Mouse (Mus musculus) CH12.LX (cell line): ENCODE measurements at regions not wholly inside any gene's neighbourhood (a gene's known extent, or its start where the extent isn't known, plus 50 kb on each side); places are given as distances from the start of the nearest gene placed in this dataset.

Experiments
- DNase-seq: peaks from one replicate; pipeline ENCODE4 v3.0.0-alpha.2; 2013; ENCODE audit errors: extremely low read depth
- H3K27ac ChIP-seq: 2 replicates; pipeline ENCODE4 v1.5.1; 2012; ENCODE audit warnings: low read depth, mild to moderate bottlenecking, control low read depth, moderate library complexity; ENCODE audit not compliant: insufficient read depth
- H3K27me3 ChIP-seq: replicated peaks from 2 replicates; pipeline ENCODE3; 2012; ENCODE audit warnings: inconsistent platforms
- H3K36me3 ChIP-seq, 2 experiments: replicated peaks in 1 of 2; 2 replicates each; pipeline versions ENCODE3 to v1.6.1; 2012; ENCODE audit warnings: inconsistent platforms in 1 of 2, low read length in 1 of 2, mild to moderate bottlenecking in 1 of 2, mixed read lengths in 1 of 2, moderate library complexity in 1 of 2; ENCODE audit not compliant: control insufficient read depth in 1 of 2, insufficient read depth in 1 of 2
- H3K4me1 ChIP-seq, 2 experiments: 2 replicates each; pipeline ENCODE4 v1.6.1; 2012; ENCODE audit warnings: inconsistent platforms in 1 of 2, moderate library complexity in 1 of 2; ENCODE audit not compliant: insufficient read depth in 2 of 2, control insufficient read depth in 1 of 2
- H3K4me2 ChIP-seq: 2 replicates; pipeline ENCODE4 v1.6.1; 2012; ENCODE audit warnings: low read depth, mild to moderate bottlenecking, control low read depth; ENCODE audit not compliant: poor library complexity, insufficient read depth, severe bottlenecking
- H3K4me3 ChIP-seq, 3 experiments: fragments of 150-350 bp in 1 of 3; sonication (generic) in 1 of 3; replicated peaks in 1 of 3; 2 replicates each; pipeline versions ENCODE3 to v1.5.1; 2011 to 2012; ENCODE audit warnings: low read depth in 2 of 3, low read length in 2 of 3, mild to moderate bottlenecking in 2 of 3, moderate library complexity in 2 of 3, control low read depth in 1 of 3, improper control_type of control experiment in 1 of 3, inconsistent platforms in 1 of 3, mixed read lengths in 1 of 3; ENCODE audit not compliant: poor library complexity in 1 of 3
- H3K79me2 ChIP-seq: replicated peaks from 2 replicates; pipeline ENCODE4 v1.6.1; 2012; ENCODE audit warnings: mild to moderate bottlenecking, moderate library complexity; ENCODE audit not compliant: control insufficient read depth, poor library complexity, insufficient read depth, severe bottlenecking; ENCODE audit errors: extremely low read depth
- H3K9ac ChIP-seq: 2 replicates; pipeline ENCODE4 v1.6.1; 2012; ENCODE audit warnings: low read depth, mild to moderate bottlenecking, control low read depth, moderate library complexity; ENCODE audit not compliant: insufficient read depth
- H3K9me3 ChIP-seq: replicated peaks from 2 replicates; pipeline ENCODE3; 2012; ENCODE audit warnings: low read length, inconsistent platforms, mixed read lengths
- BHLHE40 ChIP-seq: IDR thresholded peaks from 2 replicates; pipeline ENCODE4 v1.6.1; 2011; ENCODE audit warnings: mild to moderate bottlenecking, low read depth, low read length, improper control_type of control experiment
- CHD1 ChIP-seq: IDR thresholded peaks from 2 replicates; pipeline ENCODE4 v1.6.1; 2012; ENCODE audit warnings: low read depth, low read length, improper control_type of control experiment, inconsistent platforms
- CHD2 ChIP-seq: IDR thresholded peaks from 2 replicates; pipeline ENCODE4 v1.6.1; 2011; ENCODE audit warnings: low read length, improper control_type of control experiment
- CTCF ChIP-seq, 2 experiments: IDR thresholded peaks in 1 of 2; conservative IDR thresholded peaks in 1 of 2; 2 replicates each; pipeline ENCODE4 v1.5.1; 2011 to 2012; ENCODE audit warnings: low read depth in 2 of 2, low read length in 2 of 2, improper control_type of control experiment in 1 of 2, inconsistent platforms in 1 of 2, mild to moderate bottlenecking in 1 of 2, moderate library complexity in 1 of 2
- EP300 ChIP-seq: IDR thresholded peaks from 2 replicates; pipeline ENCODE4 v1.6.1; 2011; ENCODE audit warnings: low read length, improper control_type of control experiment
- HCFC1 ChIP-seq: IDR thresholded peaks from 2 replicates; pipeline ENCODE4 v1.6.1; 2012; ENCODE audit warnings: low read depth, mild to moderate bottlenecking, inconsistent platforms, low read length, improper control_type of control experiment
- IRF4 ChIP-seq: IDR thresholded peaks from 2 replicates; pipeline ENCODE4 v1.6.1; 2014; ENCODE audit warnings: low read depth, mild to moderate bottlenecking, inconsistent platforms, low read length, improper control_type of control experiment
- JUN ChIP-seq: IDR thresholded peaks from 2 replicates; pipeline ENCODE4 v1.6.1; 2011; ENCODE audit warnings: low read depth, mild to moderate bottlenecking, low read length, improper control_type of control experiment, moderate library complexity; ENCODE audit not compliant: insufficient read depth
- JUND ChIP-seq: conservative IDR thresholded peaks from 2 replicates; pipeline ENCODE4 v1.6.1; 2011; ENCODE audit warnings: low read depth, low read length, improper control_type of control experiment
- KAT2A ChIP-seq: IDR thresholded peaks from 2 replicates; pipeline ENCODE4 v1.6.1; 2012; ENCODE audit warnings: low read length, improper control_type of control experiment, inconsistent platforms; ENCODE audit not compliant: insufficient replicate concordance
- MAZ ChIP-seq: IDR thresholded peaks from 2 replicates; pipeline ENCODE4 v1.6.1; 2012; ENCODE audit warnings: low read depth, mild to moderate bottlenecking, inconsistent platforms, low read length, improper control_type of control experiment, moderate library complexity
- MEF2A ChIP-seq: IDR thresholded peaks from 2 replicates; pipeline ENCODE4 v1.6.1; 2014; ENCODE audit warnings: low read depth, mild to moderate bottlenecking, inconsistent platforms, low read length, improper control_type of control experiment, borderline replicate concordance
- MXI1 ChIP-seq: IDR thresholded peaks from 2 replicates; pipeline ENCODE4 v1.6.1; 2011; ENCODE audit warnings: mild to moderate bottlenecking, low read depth, low read length, improper control_type of control experiment
- MYC ChIP-seq: IDR thresholded peaks from 2 replicates; pipeline ENCODE4 v1.6.1; 2011; ENCODE audit warnings: low read depth, mild to moderate bottlenecking, improper control_type of control experiment, low read length
- NRF1 ChIP-seq: IDR thresholded peaks from 2 replicates; pipeline ENCODE4 v1.6.1; 2014; ENCODE audit warnings: low read depth, mild to moderate bottlenecking, inconsistent platforms, low read length, improper control_type of control experiment, moderate library complexity
- POLR2AphosphoS2 ChIP-seq: IDR thresholded peaks from 2 replicates; pipeline ENCODE4 v1.6.1; 2011; ENCODE audit warnings: low read depth, low read length, improper control_type of control experiment
- RCOR1 ChIP-seq: conservative IDR thresholded peaks from 2 replicates; pipeline ENCODE4 v1.6.1; 2012; ENCODE audit warnings: low read depth, mild to moderate bottlenecking, inconsistent platforms, low read length, improper control_type of control experiment
- TCF12 ChIP-seq: IDR thresholded peaks from 2 replicates; pipeline ENCODE4 v1.6.1; 2014; ENCODE audit warnings: low read depth, mild to moderate bottlenecking, inconsistent platforms, low read length, improper control_type of control experiment
- UBTF ChIP-seq: IDR thresholded peaks from 2 replicates; pipeline ENCODE4 v1.6.1; 2012; ENCODE audit warnings: low read depth, mild to moderate bottlenecking, inconsistent platforms, low read length, improper control_type of control experiment, moderate library complexity
- ZC3H11A ChIP-seq: IDR thresholded peaks from 2 replicates; pipeline ENCODE4 v1.6.1; 2012; ENCODE audit warnings: low read depth, mild to moderate bottlenecking, inconsistent platforms, low read length, improper control_type of control experiment
- ZKSCAN1 ChIP-seq: IDR thresholded peaks from 2 replicates; pipeline ENCODE4 v1.6.1; 2012; ENCODE audit warnings: low read depth, inconsistent platforms, low read length, improper control_type of control experiment, borderline replicate concordance
- ZMIZ1 ChIP-seq: IDR thresholded peaks from 2 replicates; pipeline ENCODE4 v1.6.1; 2012; ENCODE audit warnings: low read depth, mild to moderate bottlenecking, inconsistent platforms, low read length, improper control_type of control experiment
- ZNF384 ChIP-seq: IDR thresholded peaks from 2 replicates; pipeline ENCODE4 v1.6.1; 2012; ENCODE audit warnings: low read depth, low read length, improper control_type of control experiment, inconsistent platforms
- dilution Hi-C: fragments of 300-500 bp; cut with MboI; formaldehyde crosslinking; loops from 2 replicates; pipeline ENCODE4 v1.14.3; 2020; ENCODE audit warnings: low sequenced_read_pairs; ENCODE audit not compliant: extremely low pct_unique_long_range_greater_than_20kb, extremely low pct_ligation_motif_present
- in situ Hi-C: fragments of 300-500 bp; cut with MboI; formaldehyde crosslinking; loops from 3 replicates; pipeline ENCODE4 v1.14.3; 2019; ENCODE audit warnings: low sequenced_read_pairs, low pct_ligation_motif_present, low pct_unique_long_range_greater_than_20kb, mixed read lengths

DNA sequence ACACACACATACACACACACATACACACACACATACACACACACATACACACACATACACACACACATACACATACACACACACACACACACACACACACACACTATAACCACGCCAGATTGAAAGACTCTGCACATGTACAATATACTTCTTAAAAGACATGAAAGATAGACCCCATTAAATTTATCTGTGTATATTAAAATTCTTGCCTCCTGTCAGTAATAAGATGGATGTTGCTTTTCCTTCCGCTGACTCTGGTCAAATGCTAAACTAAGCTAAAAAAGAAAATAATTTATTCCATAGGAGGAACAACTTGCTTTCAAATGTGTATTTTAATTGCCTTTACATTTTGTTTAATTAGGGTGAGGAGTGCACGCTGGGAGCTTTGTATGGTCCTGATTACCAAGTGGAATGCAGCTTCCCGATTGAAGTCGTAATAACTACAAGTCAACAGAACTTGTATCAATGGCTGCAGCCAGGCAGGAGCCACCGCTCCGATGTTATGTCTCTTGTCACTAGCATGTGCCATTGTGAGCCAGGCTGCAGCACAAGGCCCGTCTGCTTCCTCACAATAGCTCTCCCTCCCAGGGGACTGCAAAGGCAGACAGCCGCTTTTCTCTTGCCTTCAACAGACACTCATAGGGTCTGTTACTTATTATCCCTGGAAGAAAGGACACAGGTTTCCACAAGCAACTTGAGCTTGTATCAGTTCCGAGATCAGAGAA, 129.7 kb downstream of the Dkk1 start:
- H3K27ac ChIP-seq = no peak overlapping the region
- H3K27me3 ChIP-seq = no peaks in the 10 kb centered on the region
- in situ Hi-C loops (no loop called here), dilution Hi-C loops (no loop called here)
- H3K36me3 ChIP-seq = no peaks in the 10 kb centered on the region
- H3K9ac ChIP-seq = no peak overlapping the region
- no peaks in the 10 kb centered on the region for H3K9me3 ChIP-seq
- no peak for DNase-seq
- TF ChIP-seq RCOR1 (no peak), JUN (no peak)
- H3K4me2 ChIP-seq = no peak overlapping the region
- H3K4me1 ChIP-seq = no peaks in the 10 kb centered on the region
- H3K4me3 ChIP-seq = no peak overlapping the region
- H3K79me2 ChIP-seq = no peaks in the 10 kb centered on the region

DNA sequence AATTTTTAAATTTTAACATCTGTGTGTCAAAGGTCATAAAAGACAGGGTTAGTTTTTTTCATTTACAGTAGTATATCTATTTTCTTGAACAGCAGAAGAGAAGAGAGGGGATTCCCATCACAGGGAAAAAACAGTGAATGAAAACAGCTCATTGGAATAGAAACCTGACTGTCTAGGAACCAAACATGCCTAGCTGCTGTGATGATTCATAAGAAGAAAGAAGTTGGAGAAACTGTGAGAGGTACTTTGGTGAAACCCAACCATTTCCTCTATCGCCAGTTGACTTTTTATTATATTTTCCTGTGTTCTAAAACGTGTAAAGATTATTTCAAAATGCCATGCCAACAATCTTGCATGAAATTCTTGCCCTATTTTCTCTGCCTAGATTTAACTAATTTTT, 123.8 kb downstream of the Dkk1 start:
- in situ Hi-C loops (no loop called here), dilution Hi-C loops (no loop called here)
- H3K79me2 ChIP-seq = no peaks in the 10 kb centered on the region
- H3K27ac ChIP-seq = no peak overlapping the region
- DNase-seq = peak; percentile 14
- no peak for TF ChIP-seq NRF1
- TF ChIP-seq UBTF = no peak
- peak; percentile 59 for TF ChIP-seq IRF4
- TF ChIP-seq MXI1 = no peak
- TF ChIP-seq ZC3H11A = no peak
- peak; percentile 63 for TF ChIP-seq JUND
- no peak for TF ChIP-seq MAZ
- no peak for TF ChIP-seq CHD2
- no peak for TF ChIP-seq CTCF (conservative IDR thresholded peaks at IDR 0.05 in 1 of 2, IDR thresholded peaks at IDR 0.05 in 1 of 2; ENCODE audit: low read depth in 2 of 2, low read length in 2 of 2)
- TF ChIP-seq MEF2A = no peak
- no peak for TF ChIP-seq ZKSCAN1
- peak; percentile 55; the same call in 1 of the 2 replicates for TF ChIP-seq BHLHE40
- no peak for TF ChIP-seq ZNF384
- TF ChIP-seq RCOR1 = no peak
- no peak for TF ChIP-seq TCF12
- peak; percentile 61; the same call in 1 of the 2 replicates for TF ChIP-seq EP300
- TF ChIP-seq CHD1 = no peak
- no peak for TF ChIP-seq POLR2AphosphoS2
- no peak for TF ChIP-seq HCFC1
- no peak for TF ChIP-seq MYC
- TF ChIP-seq ZMIZ1 = no peak
- no peak for TF ChIP-seq KAT2A
- peaks cover 0 to 3% of the 10 kb centered on the region in 2 experiments; a peak in 1 of 4 replicates for H3K4me1 ChIP-seq
- H3K4me3 ChIP-seq = no peak overlapping the region
- H3K36me3 ChIP-seq = no peaks in the 10 kb centered on the region
- no peaks in the 10 kb centered on the region for H3K9me3 ChIP-seq
- no peaks in the 10 kb centered on the region for H3K27me3 ChIP-seq
- no peak overlapping the region for H3K4me2 ChIP-seq
- no peak overlapping the region for H3K9ac ChIP-seq
